Mouse (Mus musculus): ENCODE measurements at regions not wholly inside any gene's neighbourhood (a gene's known extent, or its start where the extent isn't known, plus 50 kb on each side); places are given as distances from the start of the nearest gene placed in this dataset.

GRCm38 (mm10) chr17:13577798-13578197 lies 182.5 kb upstream of the Afdn start:
- in situ Hi-C loops (cut with MboI, MseI) = no loop called here

DNA sequence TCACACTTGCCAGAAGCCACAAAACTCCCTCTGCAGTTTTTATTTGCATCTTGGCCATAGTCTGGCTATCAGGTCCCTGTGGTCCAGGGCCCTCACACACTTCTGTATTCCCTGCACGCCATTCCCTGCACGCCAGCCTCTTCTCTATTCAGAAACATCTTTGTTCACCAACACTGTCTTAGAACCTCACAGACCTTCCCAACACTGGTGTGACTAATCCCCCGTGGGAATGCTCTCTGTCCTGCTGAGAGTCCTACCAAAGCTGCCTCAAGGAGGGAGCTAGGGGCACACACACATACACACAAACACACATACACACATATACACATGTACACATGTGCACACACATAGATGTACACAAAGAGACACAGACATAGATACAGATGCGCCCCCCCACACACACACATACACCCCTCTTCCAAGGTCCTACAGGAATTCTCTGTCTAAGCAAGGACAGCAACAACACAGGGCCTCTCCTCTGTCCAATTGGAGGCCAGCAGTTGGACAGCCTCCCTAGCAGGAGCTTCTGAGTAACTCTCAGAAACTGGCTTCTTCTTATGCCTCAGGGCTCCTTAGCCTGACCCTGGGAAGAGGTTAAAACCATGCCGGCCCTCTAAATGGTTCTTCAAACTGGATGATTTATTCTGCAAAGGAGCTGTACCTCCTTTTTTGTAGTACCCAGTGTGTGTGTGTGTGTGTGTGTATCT lies 179.0 kb upstream of the Afdn start:
- in situ Hi-C loops (cut with MboI, MseI) = no loop called here

DNA sequence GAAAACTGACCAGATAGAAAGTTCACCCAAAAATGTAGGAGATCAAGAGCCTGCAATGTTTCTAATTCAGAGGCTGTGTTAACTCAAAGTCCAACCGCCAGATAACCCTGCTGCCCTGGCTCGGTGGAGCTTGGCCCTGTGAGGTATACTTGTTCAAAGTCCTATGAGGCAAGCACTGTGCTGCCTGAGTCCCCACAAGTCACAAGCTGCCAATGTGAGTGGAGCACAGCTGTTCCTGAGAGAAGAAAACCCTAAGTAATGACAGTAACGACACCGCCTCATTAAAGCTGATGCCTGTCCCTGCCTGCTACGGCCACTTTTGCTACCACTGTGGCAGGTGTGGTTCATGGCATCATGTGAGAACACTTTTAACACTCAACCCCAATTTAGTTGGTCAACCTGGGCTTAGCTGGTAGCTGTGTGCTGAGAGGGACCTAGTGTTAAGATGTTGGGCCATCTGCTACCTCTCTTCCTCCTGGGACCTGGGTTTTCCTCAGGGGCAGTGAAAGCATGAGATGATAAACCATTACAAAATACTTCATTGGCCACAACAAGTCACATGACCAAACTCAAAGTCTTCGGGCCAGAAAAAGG lies 178.2 kb upstream of the Afdn start:
- in situ Hi-C loops (cut with MboI, MseI) = no loop called here

DNA sequence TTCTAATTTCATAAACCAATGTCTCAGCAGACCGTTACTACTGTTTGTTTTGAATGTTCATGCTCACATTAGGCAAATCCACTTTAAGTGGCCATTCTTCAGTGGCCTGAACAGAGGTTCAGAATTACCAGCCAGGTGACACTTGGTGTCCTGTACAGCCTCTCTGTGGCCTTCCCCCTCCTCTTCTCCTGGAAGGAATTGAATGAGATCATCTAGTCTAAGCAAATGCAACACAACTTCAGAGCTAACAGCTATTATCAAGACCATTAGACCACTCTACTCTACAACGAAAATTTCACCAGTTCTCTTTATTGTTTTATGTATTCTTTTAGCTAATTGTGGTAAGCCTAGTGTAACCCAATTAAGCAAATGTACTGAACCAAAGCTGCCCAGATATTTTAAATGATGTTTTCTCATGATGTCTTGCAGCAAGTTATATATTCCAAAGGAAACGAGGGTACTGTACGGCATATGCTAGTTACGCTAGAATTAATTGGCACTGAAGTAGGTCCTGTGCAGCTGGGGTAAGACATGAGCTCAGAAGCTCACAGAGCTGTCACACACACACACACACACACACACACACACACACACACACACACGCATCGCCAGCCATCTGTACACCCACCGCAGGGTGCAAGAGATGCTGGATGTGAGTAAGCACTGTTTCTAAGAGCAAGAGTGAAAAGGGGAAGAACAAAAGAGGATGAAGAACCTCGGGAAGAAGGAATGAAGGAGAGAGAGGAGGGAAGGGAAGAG lies 176.7 kb upstream of the Afdn start:
- in situ Hi-C loops (cut with MboI, MseI) = no loop called here

DNA sequence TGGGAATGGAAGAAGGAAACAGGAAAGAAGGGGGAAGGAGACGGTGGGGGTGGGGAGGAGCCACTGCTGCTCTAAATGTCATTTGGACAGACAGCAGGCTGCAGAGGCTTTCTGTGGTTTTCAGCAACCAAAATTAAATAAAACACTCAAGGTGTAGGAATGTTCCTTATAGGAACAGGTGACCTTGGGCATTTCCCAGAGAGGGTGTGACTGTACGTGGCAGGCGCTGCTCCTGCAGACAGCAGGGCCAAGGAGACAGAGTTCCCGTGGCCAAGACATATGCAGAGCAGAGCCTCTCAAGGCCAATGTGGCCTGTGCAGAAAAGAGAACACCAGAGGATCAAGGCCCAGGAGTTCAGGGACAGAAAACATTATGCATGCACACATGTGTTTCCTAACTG lies 175.9 kb upstream of the Afdn start:
- in situ Hi-C loops (cut with MboI, MseI) = no loop called here

GRCm38 (mm10) chr17:13590240-13590837 lies 170.0 kb upstream of the Afdn start:
- in situ Hi-C loops (cut with MboI, MseI) = loop anchor here (5.0 kb wide), 4 partner anchors 67 to 957 kb away; no protein-coding TSS in a partner anchor
